Mouse (Mus musculus): ENCODE measurements around the gene Pknox2. TPM values are rescaled to one million over a fixed set of nuclear protein-coding genes. Genes with fewer than 3 reads are reported as not detected.

The Pknox2 gene
- polyA plus RNA-seq, 1 experiment from 2014 or later, result 0.09 TPM

- TF ChIP-seq CTCF (IDR thresholded peaks at IDR 0.05), result no peak
- in situ Hi-C loops (cut with MboI; ENCODE audit: low pct_unique_long_range_greater_than_20kb), result no loop called here
- ATAC-seq (no peak), DNase-seq (ENCODE audit: low read depth, low spot score) (no peak)
- CTCF ChIA-PET, result interaction anchor here (1.2 to 1.3 kb wide), 2 partner anchors 20 to 27 kb away, joined by 3 read pairs; no protein-coding TSS in a partner anchor
- POLR2A ChIA-PET, result no interaction called here
- peaks cover 25% of the 10 kb centered on the region for H3K27me3 ChIP-seq
Measured at GRCm38 (mm10) chr9:36990626-36991368, 156.4 kb downstream of the Pknox2 start.

- ChIA-PET POLR2A (no interaction called here), CTCF (no interaction called here)
- peaks cover 25% of the 10 kb centered on the region for H3K27me3 ChIP-seq
- DNase-seq (ENCODE audit: low read depth, low spot score) (no peak), ATAC-seq (no peak)
- in situ Hi-C loops (cut with MboI; ENCODE audit: low pct_unique_long_range_greater_than_20kb), result no loop called here
- TF ChIP-seq CTCF (IDR thresholded peaks at IDR 0.05), result no peak
Measured at GRCm38 (mm10) chr9:36989991-36990390, 157.2 kb downstream of the Pknox2 start.

- peaks cover 14% of the 10 kb centered on the region for H3K27me3 ChIP-seq
- no peak for TF ChIP-seq CTCF (IDR thresholded peaks at IDR 0.05)
- in situ Hi-C loops (cut with MboI; ENCODE audit: low pct_unique_long_range_greater_than_20kb), result no loop called here
- ChIA-PET POLR2A (no interaction called here), CTCF (no interaction called here)
- no peak for ATAC-seq
- DNase-seq (ENCODE audit: low read depth, low spot score), result no peak
Measured at GRCm38 (mm10) chr9:36985233-36985632, 162.0 kb downstream of the Pknox2 start.

- in situ Hi-C loops (cut with MboI; ENCODE audit: low pct_unique_long_range_greater_than_20kb), result no loop called here
- CTCF ChIA-PET, result interaction anchor here (0.6 kb wide), 1 partner anchor 51 kb away, joined by 3 read pairs; no protein-coding TSS in a partner anchor
- DNase-seq (ENCODE audit: low read depth, low spot score) (no peak), ATAC-seq (no peak)
- peaks cover 18% of the 10 kb centered on the region for H3K27me3 ChIP-seq
- TF ChIP-seq CTCF (IDR thresholded peaks at IDR 0.05), result no peak
- POLR2A ChIA-PET, result no interaction called here
Measured at GRCm38 (mm10) chr9:36976596-36977362, 170.4 kb downstream of the Pknox2 start.

DNA sequence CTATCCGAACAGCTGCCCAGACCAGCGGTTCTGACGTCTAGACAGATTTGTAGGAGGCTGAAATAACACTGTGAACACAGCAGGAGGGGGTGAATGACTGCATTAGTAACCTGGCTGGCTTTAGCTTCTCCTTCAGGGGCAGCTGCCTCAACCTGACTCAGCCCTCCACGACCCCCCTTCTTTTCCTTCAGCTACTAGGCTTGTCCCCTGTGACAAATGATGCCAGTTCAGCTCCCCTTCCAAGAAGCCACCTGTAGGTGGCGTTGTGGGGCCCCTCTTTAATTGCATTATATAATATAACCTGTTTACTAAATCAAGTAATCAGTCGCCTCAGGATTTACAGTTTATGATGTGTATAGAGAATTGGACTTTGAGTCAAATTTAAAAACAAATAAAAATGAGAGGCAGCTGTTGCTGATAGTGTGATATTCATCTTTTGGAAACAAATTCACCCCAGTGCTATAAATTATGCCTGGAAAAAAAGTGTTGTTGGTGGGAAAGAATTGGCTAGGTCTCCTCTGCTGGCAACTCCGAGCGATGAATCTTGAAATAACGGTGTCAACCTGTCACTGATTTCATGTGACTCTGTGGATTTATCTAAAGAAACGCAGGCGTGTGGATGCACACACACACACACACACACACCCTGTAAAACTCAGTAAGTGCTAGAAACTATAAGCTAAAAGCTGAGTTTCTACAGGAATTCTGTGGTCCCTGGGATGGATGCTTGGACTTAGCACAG lies 173.6 kb downstream of the Pknox2 start:
- DNase-seq (ENCODE audit: low read depth, low spot score) (no peak), ATAC-seq (no peak)
- peaks cover 11% of the 10 kb centered on the region for H3K27me3 ChIP-seq
- POLR2A ChIA-PET, result no interaction called here
- peak; percentile 42 for TF ChIP-seq CTCF (IDR thresholded peaks at IDR 0.05)
- CTCF ChIA-PET, result interaction anchor here (0.9 kb wide), 1 partner anchor 256 kb away, joined by 4 read pairs; no protein-coding TSS in a partner anchor
- in situ Hi-C loops (cut with MboI; ENCODE audit: low pct_unique_long_range_greater_than_20kb), result no loop called here

- H3K27me3 ChIP-seq, result no peaks in the 10 kb centered on the region
- no peak for ATAC-seq
- CTCF ChIA-PET, result interaction anchor here (1.1 to 1.6 kb wide), 4 partner anchors 28 to 357 kb away, joined by 3 to 7 read pairs (median 3); no protein-coding TSS in a partner anchor
- TF ChIP-seq CTCF (IDR thresholded peaks at IDR 0.05), result no peak
- POLR2A ChIA-PET, result interaction anchor here (0.7 kb wide), 1 partner anchor 371 kb away, joined by 8 read pairs; no protein-coding TSS in a partner anchor
- DNase-seq (ENCODE audit: low read depth, low spot score), result no peak
- in situ Hi-C loops (cut with MboI; ENCODE audit: low pct_unique_long_range_greater_than_20kb), result no loop called here
Measured at GRCm38 (mm10) chr9:36972089-36972488, 175.1 kb downstream of the Pknox2 start.

- TF ChIP-seq CTCF (IDR thresholded peaks at IDR 0.05), result no peak
- DNase-seq (ENCODE audit: low read depth, low spot score), result no peak
- no peak for ATAC-seq
- in situ Hi-C loops (cut with MboI; ENCODE audit: low pct_unique_long_range_greater_than_20kb), result no loop called here
- ChIA-PET CTCF (interaction anchor here (0.7 to 1.6 kb wide), 15 partner anchors 8 to 1638 kb away, joined by 3 to 8 read pairs (median 3); no protein-coding TSS in a partner anchor), POLR2A (no interaction called here)
- no peaks in the 10 kb centered on the region for H3K27me3 ChIP-seq
Measured at GRCm38 (mm10) chr9:36971066-36971465, 176.1 kb downstream of the Pknox2 start.

DNA sequence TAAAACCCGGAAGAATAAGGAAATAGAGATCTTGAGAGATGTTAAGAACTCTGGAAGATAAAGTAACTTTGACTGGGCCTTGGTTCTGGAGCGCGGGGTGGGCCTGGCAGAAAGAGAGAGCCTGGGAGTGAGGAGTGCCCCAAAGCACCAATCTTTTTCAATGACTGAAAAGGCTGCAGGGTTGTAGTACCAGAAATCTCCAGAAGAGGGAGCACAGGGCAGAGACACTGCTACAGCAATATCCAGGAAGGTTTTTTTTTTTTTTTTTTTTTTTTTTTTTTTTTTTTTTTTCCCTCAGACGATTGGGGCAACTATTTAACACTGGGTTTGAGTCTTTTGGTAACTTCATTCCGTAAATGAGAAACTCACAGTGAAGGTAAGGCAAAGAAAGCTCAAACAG lies 176.6 kb downstream of the Pknox2 start:
- no peak for ATAC-seq
- ChIA-PET POLR2A (no interaction called here), CTCF (interaction anchor here (0.7 to 1.6 kb wide), 14 partner anchors 9 to 1639 kb away, joined by 3 to 8 read pairs (median 3); no protein-coding TSS in a partner anchor)
- peak; percentile 72 for TF ChIP-seq CTCF (IDR thresholded peaks at IDR 0.05)
- no peak for DNase-seq (ENCODE audit: low read depth, low spot score)
- in situ Hi-C loops (cut with MboI; ENCODE audit: low pct_unique_long_range_greater_than_20kb), result no loop called here
- no peaks in the 10 kb centered on the region for H3K27me3 ChIP-seq

DNA sequence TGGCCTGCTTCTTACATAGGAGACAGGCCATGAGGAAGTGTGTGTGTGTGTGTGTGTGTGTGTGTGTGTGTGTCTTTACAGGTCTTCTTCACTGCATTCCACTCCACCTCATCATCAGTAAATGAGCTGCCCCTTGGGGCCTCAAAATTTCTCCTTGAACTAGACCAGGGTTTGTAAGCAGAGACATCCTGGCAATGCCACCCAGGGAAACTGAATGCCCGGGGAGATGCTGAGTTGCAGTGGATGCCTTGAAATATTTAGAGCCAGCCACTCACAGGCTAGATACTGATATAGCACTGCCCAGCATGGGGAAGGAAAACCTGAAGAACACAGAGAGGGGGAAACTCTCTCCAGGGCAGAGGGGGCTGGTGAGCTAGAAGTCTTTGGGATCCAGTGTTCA lies 178.1 kb downstream of the Pknox2 start:
- DNase-seq (ENCODE audit: low read depth, low spot score), result no peak
- in situ Hi-C loops (cut with MboI; ENCODE audit: low pct_unique_long_range_greater_than_20kb), result loop anchor here (5.0 kb wide), 1 partner anchor 263 kb away; no protein-coding TSS in a partner anchor

DNA sequence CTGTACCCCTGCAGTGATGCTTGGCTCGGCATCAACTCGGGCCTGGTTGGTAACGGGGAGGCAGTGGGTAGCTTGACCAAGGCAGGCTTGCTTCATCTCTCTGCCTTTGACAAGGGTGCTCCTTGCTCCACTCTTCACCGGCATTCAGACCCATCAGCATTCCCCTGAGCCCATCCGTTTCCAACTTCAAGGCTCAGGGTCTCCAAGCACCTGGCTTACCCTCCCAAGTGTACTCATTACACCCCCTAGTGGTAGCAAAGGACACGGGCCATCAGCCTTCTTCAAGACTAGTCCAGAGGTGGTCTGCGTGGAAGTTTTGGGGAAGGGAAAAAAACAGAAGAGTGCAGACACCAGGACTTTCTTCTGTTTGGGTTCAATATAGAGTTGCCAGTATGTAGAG lies 178.5 kb downstream of the Pknox2 start:
- ATAC-seq (no peak), DNase-seq (ENCODE audit: low read depth, low spot score) (no peak)
- in situ Hi-C loops (cut with MboI; ENCODE audit: low pct_unique_long_range_greater_than_20kb), result loop anchor here (5.0 kb wide), 1 partner anchor 264 kb away; no protein-coding TSS in a partner anchor
- ChIA-PET CTCF (no interaction called here), POLR2A (no interaction called here)
- H3K27me3 ChIP-seq, result peaks cover 12% of the 10 kb centered on the region
- peak; percentile 71 for TF ChIP-seq CTCF (IDR thresholded peaks at IDR 0.05)

More for the DNA sequence above, 178.1 kb downstream of the Pknox2 start:
- peaks cover 8% of the 10 kb centered on the region for H3K27me3 ChIP-seq
- TF ChIP-seq CTCF (IDR thresholded peaks at IDR 0.05), result no peak
- CTCF ChIA-PET, result interaction anchor here (0.8 kb wide), 1 partner anchor 206 kb away, joined by 3 read pairs; no protein-coding TSS in a partner anchor
- POLR2A ChIA-PET, result interaction anchor here (0.6 kb wide), 1 partner anchor 105 kb away, joined by 3 read pairs; no protein-coding TSS in a partner anchor
- ATAC-seq, result no peak
